Mouse (Mus musculus): ENCODE measurements around the gene Msl2.

The Msl2 gene

DNA sequence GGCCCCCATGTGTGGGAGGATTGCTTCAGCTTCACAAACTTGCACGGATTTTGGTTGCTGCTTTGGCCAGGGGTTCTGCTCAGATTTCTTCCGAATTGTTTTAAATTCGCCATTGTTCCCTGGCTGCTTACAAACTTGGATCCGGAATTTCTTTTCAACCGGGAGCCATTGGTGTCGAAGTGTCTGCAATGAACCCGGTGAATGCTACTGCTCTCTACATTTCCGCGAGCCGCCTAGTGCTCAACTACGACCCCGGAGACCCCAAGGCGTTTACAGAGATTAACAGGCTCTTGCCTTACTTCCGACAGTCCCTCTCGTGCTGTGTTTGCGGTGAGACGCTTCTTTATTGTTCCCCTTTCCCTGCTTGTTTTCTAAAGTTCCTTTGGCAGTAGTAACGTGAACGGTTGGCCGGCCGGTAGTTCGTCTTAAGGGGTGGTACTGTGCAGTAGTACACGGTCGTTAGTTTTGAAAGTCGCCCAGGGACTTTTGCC is 1.2 kb downstream of the Msl2 start:
- DNase-seq = peak; percentile 25 to 40

DNA sequence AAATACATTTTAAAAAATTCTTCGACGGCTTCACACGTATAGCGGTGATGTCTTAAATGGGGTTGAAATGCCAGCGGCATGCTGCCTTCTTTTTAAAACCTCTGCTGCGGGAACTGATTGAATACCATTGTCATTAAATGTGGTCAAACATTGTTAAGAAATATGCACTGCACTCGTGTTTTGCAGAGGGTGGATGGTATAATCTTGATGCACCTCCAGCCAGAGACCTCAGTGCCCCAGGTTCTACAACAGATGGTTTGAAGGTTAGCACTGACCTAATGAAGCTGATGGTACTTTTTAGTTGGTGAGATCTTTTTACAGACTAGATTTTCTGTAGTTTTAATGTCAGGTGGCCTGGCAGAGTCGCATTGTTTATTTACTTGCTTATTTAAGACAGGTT is 1.8 kb downstream of the Msl2 start:
- DNase-seq = no peak

DNA sequence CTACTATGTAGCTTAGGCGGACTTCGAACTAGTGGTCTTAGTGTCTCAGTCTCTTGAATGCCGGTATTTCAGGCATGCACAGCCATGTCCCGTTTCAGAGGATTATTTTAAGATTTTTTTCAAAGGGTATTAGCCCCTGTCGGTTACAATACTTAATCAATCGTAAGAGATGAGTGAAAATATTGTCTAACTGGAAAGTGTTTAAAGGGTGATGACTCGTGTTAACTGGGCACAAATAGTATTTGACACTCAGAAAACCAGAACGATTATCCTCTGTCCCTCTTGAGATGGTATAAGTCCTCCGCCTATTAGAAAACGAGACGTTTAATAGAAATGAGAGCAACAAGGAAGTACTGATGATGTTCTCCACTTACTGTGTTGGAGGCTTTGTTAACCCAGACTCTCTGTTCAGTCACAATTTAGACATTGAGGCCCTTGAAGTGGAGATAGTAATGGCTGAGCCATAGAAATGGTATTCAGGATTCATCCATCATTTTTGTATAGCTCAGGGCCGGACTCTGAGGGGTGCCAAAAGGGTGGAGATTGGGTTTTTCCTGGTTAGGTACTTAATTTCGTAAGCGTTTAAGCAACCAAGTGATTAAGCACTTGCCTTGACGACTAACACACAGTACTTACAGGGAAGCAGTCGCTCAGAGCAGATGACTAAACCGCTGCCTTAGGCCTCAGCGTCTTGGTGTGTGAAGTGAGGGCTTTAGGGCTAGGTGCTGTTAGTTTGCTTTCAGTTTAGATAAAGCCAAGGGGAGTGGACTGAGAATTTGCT is 2.4 kb downstream of the Msl2 start:
- DNase-seq = no peak

DNA sequence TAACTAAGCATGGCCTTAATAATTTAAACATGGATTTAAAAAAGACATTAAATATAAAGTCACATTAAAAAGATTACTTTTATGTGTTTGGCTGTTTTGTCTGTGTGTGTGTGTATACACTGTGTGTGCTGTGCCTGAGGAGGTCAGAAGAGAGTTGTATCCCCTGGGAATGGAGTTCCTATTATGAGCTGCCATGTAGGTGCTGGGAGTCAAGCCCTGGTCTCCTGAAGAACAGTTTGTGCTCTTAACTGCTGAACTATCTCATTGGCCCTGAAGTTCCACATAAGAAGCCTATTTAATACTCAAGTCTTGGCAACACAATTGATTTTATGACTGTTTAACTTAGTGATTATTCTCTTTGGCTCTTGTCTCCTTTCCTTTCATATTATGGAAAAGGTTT is 3.6 kb downstream of the Msl2 start:
- DNase-seq = no peak

DNA sequence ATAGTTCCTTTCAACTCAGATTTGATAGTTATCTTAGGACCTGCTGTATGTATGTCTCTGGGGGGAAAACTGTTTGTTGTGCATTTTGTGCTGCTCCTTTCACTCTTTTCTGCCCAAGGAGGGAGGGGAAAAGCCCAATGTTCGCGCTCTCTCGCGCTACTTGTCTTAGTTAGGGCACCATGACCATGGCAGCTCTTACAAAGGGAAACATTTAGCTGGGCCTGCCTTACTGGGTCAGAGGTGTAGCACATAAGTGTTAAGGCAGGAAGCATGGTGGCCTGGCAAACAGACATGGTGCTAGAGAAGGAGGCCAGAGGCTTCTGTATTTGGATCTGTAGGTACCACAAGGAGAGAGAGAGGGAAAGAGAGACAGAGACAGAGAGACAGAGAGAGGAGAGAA is 4.7 kb downstream of the Msl2 start:
- no peak for DNase-seq

DNA sequence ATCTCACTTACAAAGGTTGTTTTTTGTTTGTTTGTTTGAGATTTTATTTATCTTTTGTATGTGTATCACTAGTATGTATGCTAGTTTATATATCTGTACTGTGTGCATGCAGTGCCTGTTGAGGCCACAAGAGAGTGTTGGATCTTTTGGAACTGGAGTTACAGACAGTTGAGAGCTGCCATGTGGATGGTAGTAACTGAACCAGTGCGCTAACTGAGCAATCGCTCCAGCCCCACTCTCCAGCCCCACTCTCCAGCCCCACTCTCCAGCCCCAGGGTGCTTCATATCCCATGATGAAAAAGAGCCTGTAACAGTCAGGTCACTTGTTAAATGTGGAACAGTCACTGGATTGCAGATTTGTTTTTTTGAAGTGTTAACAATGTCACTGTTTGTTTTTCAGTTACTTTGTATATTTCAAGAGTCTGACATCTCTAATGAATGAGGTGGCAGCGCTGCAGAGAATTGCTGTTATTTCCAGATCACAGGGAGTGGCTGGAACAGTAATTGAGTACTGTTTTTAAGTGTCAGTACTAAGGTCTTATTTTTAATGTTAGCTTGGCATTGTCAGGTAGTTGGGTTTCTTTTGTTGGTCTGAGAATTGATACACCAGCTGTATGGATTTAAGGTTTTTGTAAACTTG is 6.3 kb downstream of the Msl2 start:
- no peak for DNase-seq

DNA sequence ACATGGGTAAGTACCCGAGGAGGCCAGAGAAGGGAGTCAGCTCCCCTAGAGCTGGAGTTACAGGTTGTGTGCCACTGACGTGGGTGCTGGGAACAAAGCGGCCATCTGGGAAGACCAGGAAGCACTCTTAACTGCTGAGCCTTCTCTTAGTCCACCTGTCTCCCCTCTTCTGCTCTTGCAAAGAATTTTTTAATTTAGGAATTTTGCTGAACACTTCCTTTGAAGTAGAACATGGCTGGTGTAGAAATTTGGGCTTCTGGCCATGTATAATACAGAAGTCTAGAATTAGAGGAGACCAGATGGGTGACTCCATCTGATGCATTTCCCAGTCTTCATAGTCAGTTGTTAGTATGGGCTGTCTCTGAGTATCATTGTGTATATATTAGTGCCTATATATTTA is 9.8 kb downstream of the Msl2 start:
- DNase-seq = no peak

DNA sequence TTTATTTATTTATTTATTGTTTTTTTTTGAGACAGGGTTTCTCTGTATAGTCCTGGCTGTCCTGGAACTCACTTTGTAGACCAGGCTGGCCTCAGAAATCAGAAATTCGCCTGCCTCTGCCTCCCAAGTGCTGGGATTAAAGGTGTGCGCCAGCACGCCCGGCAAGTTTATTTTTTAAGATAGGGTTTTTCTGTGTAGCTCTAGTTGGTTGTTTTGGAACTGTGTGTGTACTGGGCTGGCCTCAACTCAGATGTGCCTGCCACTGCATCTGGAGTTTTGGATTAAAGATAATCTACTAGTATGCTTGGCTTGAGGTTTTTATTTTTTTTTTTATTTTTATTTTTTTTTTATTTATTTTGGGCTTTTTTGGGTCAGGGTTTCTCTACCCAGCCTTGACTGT is 21.5 kb downstream of the Msl2 start:
- DNase-seq = no peak

DNA sequence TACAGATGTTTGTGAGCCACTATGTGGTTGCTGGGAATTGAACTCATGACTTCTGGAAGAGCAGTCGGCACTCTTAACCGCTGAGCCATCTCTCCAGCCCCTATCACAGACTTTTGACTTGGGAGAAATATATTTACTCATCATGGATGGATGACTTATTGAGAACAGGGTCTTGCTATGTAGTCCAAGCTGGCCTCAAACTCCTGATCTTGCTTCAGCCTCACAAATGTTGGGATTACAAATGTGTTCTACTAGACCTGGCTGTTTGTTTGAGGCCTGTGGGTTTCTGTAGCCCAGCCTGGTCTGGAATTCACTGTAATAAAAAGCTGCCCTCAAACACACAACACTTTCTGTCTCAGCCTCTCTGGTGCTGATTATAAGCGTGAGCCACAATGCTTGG is 22.6 kb downstream of the Msl2 start:
- DNase-seq = no peak

DNA sequence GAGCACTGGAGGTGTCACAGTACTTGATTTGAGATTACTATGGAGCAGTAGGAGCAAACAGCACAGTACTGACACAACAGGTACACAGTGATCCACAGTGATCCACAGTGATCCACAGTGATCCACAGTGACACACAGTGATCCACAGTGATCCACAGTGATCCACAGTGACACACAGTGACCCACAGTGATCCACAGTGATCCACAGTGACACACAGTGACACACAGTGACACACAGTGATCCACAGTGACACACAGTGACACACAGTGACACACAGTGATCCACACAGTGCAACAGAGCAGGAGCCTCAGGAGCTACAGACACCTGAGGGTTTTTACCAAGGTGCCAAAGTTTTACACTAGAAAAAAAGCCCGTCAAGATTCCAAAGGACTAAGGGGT is 23.6 kb downstream of the Msl2 start:
- DNase-seq = no peak

DNA sequence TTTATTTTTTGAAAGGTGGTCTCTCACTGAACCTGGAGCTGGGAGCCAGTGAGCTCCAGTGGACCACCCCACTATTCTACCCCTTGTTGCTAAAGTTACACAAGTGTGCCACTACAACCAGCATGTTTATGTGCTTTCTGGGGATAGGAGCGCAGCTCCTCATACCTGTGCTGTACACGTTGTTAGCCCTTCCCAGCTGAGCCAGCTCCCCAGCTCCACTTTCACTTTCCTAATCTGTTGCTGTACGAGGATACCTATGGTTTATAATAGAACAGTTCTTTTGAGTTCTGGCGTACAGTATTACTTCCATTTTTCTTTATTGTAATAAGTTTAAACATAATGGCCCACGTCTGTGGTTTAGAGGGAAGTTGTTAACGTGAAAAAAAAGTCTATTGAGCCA is 25.5 kb downstream of the Msl2 start:
- no peak for DNase-seq

DNA sequence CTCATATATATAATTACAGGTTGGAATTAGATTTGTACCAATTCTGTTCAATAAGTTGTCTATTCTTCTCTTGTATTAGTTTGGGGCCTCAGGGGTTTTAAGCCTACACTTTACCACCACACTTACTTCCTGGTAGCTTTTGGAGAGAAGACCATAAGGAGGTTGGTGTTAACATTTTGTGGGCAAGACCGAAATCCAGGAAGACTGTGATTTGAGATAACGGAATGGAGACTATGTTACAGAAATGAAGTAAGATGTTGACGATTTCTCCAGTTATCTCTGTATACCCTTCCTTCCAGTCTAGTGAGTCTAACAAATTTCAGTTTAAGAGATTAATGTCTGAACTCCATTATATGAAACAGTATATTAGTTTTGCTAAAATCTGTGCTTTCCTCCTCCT is 26.3 kb downstream of the Msl2 start:
- DNase-seq = no peak

DNA sequence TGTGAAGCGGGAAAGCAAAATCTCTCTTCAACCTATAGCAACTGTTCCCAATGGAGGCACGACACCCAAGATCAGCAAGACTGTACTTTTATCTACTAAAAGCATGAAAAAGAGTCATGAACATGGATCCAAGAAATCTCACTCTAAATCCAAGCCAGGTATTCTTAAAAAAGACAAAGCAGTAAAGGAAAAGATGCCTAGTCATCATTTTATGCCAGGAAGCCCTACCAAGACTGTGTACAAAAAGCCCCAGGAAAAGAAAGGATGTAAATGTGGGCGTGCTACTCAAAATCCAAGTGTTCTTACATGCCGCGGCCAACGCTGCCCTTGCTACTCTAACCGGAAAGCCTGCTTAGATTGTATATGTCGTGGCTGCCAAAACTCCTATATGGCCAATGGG is 27.6 kb downstream of the Msl2 start:
- DNase-seq = no peak

DNA sequence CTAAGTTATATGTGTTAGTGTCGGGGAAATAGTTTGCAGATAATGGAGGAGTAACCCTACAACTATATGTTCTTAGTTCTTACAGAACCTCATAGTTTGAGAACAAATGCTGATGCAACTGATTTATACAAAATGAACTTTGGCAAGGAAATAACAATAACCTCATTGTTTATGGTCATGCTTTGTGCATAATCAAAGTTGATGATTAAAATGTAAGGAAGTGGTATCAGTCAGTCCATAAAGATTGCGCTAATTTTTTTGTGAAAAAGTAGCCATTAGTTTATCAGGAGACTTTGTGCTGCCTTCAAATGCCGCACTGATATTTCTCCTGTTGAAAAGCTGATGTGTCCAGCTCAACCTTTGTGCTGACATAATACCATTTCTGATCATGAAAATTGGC is 28.4 kb downstream of the Msl2 start:
- DNase-seq = no peak

DNA sequence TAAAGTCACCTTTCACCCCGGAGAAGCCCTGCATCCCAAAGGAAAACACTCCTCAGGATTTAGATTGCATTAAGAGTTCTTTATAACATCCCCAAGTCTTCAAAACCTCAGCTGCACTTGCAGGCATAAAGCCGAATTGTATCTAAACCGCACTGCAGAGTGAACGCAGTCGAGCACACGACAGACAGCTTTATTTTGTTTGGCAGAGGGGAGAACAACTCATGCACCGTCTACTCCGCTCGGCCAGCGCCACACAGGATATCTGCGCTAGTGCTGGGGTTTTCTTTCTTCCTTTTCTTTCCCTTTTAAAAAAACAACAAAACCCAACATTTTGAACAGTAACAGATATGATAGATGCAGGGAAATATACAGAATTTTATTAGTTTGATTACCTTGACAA is 31.0 kb downstream of the Msl2 start:
- no peak for DNase-seq

DNA sequence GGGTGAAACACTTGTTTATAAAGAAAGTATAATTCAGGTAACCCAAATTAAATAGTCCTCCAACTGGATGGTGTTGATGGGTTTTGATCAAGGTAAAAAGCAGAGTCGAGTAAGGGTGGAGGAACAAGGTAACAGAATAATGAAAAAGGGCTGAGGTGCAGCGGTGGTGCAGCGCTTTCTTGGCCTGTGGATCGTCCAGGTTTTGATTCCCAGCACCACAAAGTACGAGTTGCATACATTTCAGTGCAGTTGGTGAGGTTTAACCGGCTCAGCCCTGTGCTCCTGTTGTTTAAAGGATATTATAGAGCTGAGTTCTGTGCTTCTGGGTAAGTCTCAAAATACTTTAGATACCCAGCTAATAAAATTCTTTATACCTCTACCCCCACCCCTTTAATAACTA is 31.8 kb downstream of the Msl2 start:
- no peak for DNase-seq

DNA sequence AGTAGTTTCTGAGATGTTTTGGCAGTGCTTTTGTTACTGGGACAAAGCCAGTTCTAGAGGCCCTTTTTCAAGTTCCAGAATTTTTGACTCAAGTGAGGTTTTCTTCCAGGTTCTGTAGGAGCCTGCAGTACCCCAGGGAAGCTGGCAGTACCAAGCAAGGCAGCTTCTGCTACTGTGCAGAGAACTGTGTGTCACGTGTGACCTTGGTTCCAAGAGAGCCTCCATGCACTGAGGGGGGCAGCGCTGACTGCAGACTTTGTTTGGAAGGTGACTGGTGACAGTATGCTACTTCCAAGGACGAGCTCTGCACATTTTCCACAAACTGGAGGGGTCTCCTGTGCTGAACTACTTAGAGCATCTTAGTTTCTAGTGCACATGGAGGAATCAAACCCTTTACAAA is 33.5 kb downstream of the Msl2 start:
- no peak for DNase-seq

DNA sequence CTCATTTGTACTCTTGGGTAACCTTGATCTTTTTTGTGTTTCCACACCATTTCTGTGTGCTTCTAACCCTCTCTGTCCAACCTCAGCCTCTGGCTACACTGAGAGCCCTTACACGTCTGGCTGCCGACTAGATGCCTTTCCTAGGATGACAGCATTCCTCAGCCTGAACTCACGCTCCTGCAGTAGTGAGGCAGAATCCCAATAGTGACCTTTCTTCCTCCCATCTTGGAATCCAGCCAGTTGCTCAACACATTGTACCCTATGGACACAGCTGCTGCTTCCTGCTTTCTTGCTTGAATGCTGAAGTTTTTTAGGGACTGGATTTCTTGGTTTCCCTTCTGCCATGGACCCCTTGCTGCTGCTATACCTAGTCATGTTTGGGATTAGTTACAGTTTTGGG is 36.1 kb downstream of the Msl2 start:
- DNase-seq = no peak

DNA sequence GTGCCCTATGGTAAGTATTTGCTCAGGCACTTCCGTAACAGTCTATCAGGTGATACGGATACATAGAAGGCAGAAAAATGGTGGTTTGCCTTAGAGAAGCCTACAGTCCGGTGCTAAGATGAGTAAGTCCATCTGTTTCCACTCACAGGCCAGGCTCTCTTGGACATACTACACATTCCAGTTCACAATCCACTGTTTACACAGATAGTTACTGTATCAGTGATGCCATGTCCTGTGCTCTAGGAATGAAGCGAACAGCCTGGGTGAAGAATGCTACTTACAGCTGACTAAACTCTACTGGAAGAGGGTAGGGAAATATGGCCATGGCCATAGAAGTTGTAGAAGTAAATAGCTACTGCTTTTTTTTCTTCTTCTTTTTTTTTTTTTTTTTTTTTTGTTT is 39.4 kb downstream of the Msl2 start:
- DNase-seq = no peak

DNA sequence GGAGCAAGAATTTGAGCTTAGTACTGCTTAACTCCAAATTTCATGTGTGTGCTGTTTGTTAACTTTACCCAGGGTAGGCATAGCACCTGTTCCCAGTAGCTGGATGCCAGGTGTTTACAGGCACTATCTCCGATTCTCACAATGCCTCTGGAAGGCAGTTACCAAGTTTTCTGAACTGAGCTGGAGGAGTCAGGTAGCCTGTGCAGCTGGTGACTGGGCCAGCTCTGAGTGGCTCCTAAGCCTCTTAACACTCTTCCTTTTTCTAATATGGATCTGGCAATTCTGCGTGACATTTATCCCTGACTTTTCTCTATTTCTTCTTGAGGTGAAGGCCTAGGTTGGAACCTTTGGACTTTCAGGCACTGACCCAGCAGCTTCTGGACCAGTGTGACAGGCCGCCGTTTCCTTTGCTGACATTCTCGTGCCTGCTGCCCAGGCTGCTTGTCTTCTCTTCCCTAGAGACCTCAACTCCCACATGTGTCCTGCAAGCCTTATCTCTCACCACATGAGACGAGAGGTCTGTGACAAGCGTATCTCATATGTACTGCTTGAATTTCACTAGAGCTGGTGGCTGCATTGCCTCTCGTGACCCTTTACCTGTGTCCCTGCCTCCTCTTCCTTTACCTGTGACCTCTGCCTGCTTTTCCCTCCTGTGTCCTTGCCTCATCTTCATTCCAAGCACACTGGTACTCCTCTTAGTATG is 40.4 kb downstream of the Msl2 start:
- DNase-seq = no peak

DNA sequence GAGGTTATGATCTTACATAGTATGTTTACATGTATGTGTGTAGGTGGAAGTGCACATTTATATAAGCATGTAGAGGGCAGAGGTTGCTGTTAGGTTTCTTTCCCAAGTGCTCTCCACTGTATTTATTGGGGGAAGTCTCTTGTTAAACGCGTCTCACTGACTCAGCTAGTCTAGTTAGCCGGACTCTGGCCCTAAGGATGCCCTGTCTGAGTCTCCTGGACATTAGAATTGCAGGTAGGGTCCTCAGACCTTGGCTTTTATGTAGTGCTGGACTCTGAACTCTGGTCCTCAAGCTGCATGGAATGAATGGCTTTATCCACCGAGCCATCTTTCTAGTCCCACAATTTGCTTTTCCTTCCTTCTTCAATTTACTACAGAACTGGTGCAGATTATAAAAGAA is 69.7 kb downstream of the Msl2 start:
- no peak for DNase-seq

DNA sequence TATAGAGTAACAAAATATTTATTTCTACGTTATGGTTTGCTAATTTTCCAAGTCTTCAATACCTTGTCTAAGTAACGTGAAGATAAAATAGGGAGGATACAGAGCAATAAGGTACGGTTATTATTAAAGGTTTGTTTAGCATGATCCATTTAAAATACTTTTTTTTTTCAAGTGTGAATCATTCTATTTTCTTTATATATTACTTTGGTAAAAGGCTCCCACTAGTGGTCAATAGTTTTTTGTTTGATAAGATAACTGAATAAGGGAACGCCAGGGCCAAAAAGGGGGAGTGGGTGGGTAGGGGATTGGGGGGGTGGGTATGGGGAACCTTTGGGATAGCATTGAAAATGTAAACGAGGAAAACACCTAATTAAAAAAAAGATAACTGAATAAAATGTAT is 79.0 kb downstream of the Msl2 start:
- DNase-seq = no peak
